Mouse (Mus musculus) lung, embryonic 15.5 days (tissue): ENCODE results near the gene Txndc8. TPM values are rescaled to one million over a fixed set of nuclear protein-coding genes. Genes with fewer than 3 reads are reported as not detected.

Experiments used
- polyA plus RNA-seq: library from polyadenylated mRNA; unstranded; fragments of >200 nt; fragmentation: Nextera tagmentation; extraction: Ambion mirVana; gene quantifications from 2 replicates; pipeline ENCODE4 v1.2.1, GENCODE M21; 2015

Txndc8 gene
- polyA plus RNA-seq, 1 experiment from 2014 or later = not detected

Other genes starting within 250 kb of the Txndc8 start
- gene D630039A03Rik, start 92.8 kb downstream of the Txndc8 start, polyA plus RNA-seq = 2.7 and 3.0 TPM in 2 replicates
- gene Txn1, start 52.7 kb downstream of the Txndc8 start, polyA plus RNA-seq = 445 and 492 TPM in 2 replicates
- 11.2 and 12.7 TPM in 2 replicates for gene Svep1, start 197.7 kb upstream of the Txndc8 start, polyA plus RNA-seq